Mouse (Mus musculus): Measurements from ENCODE around the gene Flvcr1. TPM values are rescaled to one million over a fixed set of nuclear protein-coding genes. Genes with fewer than 3 reads are reported as not detected.
"Not testable (repeated sequence)": the region's sequence is repeated elsewhere in the genome, so short reads cannot be mapped to it uniquely, and the experiment has no call there.

Gene Flvcr1
- total RNA-seq, 2 experiments from 2014 or later, result 12.6 to 13.0 TPM

DNA sequence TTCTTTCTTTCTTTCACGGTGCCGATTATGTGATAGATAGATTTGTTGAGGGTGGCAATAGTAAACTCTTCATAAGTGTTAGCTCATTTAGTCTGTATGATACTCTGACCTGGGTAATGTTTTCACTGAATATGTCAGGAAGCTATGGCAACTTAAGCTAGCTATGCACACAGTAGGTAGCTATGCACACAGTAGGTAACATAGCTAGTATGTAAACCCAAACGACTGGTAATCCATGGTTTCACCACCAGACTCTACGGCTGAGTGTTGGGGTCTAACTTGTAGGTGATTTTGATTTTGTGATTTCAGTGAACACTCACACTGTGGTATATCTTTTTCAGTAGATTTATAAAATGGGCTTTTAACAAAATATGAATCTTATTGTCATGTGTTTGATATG, 12.0 kb upstream of the Flvcr1 start:
- no peak for DNase-seq

- no peak for DNase-seq
Observed at GRCm38 (mm10) chr1:191036554-191037334, 10.8 kb upstream of the Flvcr1 start, which contains the start of gene Spata45. Gene Spata45, plus strand, starts transcription at chr1:191036639.

GRCm38 (mm10) chr1:191035649-191036048, 9.7 kb upstream of the Flvcr1 start:
- DNase-seq, result no peak

DNA sequence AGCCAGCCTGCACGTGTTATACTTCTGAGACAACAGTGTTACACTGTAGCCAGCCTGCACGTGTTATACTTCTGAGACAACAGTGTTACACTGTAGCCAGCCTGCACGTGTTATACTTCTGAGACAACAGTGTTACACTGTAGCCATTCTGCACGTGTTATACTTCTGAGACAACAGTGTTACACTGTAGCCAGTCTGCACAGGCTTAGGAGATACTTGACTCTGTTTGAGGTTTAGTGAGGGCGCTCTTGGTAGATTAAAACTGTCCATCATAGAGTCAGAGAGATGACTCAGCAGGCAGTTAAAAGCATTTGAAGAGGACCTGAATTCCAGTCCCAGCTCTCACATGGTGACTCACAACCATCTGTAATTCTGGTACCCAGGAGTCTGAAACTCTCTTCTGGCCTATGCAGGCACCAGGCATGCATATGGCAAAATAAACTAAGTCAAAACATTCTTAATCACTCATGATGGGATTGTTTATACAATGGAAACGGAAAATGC, 5.0 kb upstream of the Flvcr1 start:
- DNase-seq, result not testable (repeated sequence)

GRCm38 (mm10) chr1:191030182-191030581, 4.2 kb upstream of the Flvcr1 start:
- DNase-seq, result no peak

DNA sequence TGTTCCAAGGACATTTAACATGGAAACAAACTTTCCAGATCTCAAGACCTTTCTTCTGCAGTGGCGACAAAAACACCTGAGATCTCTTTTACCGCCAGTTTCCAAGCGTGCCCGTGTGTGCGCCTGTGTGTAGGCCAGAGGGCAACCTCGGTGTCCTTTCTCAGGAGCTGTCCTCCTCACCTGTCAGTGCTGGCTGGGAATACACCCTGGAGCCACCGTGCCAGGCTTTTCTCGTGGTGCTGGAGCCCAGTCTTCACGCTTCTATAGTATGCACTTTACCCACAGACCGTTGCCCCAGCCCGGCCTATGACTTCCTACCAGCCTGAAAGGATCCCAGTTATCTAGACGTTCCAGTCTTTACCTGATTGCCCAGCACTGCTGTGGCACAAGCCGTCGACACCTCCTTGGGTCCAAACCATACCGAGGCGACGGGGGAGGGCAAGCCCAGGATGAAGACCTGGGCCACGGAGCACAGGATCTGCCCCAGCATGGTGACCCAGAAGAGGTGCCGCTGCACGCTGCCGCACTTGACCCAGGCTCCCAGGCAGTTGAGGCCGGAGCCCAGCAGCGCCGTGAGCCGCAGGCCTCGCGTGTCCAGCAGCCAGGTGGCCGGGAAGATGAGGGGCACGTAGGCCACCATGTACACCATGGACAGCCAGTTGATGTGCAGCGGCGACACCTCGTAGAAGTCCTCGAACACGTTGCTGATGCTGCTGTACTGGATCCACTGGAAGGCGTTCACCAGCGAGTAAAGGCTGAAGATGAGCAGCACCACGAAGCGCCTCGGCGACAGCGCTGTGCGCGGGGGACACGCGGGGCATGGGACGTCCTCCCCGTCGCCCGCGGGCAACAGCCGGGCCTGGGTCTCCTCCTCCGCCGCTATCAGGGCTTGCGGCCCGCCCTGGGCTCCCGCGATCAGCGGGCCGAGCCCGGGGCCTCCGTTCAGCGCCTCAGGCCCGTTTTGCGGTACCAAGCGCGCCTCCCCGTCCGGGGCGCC, 644 bp downstream of the Flvcr1 start:
- peak; percentile 14 for DNase-seq

GRCm38 (mm10) chr1:191023806-191024205, 2.2 kb downstream of the Flvcr1 start:
- not testable (repeated sequence) for DNase-seq

DNA sequence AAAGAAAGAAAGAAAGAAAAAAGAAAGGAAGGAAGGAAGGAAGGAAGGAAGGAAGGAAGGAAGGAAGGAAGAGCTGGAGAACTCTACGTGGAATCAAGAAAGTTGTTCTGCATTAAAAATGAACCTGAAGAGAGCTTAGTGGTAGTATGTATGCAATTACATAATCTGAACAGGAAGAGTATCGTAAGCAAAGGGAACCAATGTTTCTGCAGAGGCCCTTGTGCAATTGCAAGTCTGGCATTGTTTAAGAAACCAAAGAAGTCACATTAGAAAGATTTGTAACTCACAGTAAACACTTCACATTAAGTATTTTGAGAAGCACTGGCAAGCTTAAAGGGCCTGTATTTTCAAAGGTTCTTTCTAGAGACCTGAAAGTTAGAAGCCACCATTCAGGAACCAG, 2.8 kb downstream of the Flvcr1 start:
- no peak for DNase-seq

DNA sequence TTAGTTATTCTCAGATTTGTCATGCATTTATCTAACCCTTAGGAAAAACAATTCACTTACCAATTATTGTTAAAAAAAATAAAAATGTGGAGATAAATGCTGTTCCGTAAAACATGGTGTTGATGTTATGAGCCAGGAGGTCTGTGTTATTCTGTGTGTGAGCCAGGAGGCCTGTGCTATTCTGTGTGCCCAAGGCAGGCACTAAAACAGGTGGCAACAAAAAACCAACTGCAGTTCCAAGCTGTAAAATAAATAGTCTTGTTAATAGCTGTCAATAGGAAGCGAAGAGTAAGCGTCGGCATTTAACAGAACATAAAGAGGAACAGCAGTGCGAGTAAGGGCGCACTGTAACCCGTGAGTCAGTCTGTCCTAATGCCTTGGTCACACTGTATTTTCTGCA, 4.9 kb downstream of the Flvcr1 start:
- DNase-seq, result no peak

DNA sequence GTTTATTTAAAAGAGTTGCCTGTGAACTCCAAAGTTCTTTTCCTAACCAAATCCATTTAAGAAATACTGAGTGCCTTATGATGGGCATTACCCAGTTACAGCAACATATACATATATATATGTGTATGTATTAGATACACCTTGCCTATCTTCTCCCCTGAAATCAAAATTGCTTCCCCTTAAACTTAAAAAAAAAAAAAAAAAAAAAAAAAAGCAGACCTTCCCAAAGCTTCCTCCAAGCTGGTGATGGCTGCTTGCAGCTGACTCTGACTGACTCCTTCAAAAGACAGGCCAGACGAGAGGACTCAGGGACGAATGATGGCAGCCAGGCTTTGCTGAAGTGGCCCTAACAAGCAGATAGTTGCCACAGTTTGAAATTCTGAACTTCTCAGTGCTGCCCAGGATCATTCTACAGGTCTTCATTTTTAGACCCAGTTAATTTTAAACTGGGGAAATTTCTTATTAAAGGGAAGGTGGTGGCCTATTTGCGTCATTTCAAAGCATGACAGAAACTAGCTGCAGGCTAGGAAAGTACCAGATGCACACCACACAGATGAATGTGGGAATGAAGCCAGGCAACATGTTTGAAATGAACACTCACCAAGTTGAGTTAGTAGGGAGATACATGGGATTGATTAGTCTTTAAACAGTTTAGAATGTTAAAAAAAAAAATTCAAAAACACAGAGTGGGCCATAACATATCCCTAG, 5.6 kb downstream of the Flvcr1 start:
- DNase-seq, result no peak

DNA sequence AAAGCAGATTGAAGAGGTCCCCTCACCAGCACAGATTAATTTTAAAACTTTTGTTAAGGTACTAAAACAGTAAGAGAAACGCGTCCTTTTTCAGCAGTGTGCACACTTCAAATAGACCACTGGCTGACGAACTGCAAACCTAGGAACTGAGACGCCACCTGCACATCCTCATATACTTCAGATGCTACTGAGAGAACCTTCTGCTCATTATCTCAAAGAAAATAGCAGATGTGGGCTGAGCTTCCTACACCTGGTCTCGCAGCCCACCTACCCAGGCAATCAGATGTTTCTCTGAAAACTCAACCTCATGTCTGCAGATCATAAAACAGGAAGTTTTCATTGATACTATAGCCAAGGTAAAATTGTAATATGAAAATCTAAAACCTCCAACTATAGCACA, 6.2 kb downstream of the Flvcr1 start:
- no peak for DNase-seq

GRCm38 (mm10) chr1:191014271-191014670, 11.7 kb downstream of the Flvcr1 start:
- no peak for DNase-seq

- DNase-seq, result no peak
Observed at GRCm38 (mm10) chr1:191008707-191009106, 17.3 kb downstream of the Flvcr1 start.

DNA sequence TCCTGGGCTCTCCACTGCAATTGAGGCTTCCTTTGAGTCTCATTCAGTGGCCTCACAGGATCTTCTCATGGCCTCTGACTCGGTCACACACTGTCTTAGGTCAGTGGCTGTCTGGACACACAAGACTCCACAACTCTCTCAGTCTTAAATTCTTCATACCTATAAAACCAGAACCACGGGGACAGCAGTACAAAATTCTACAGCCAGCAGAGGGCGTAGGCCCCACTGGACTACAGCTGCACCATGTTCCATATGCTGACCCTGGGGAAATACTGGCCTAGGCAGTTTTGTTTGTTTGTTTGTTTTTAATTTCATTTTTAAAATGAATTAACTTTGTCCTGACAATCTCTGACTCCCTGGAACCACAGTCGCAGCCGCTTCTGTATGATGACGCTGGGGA, 23.8 kb downstream of the Flvcr1 start:
- peak; percentile 39 for DNase-seq

DNA sequence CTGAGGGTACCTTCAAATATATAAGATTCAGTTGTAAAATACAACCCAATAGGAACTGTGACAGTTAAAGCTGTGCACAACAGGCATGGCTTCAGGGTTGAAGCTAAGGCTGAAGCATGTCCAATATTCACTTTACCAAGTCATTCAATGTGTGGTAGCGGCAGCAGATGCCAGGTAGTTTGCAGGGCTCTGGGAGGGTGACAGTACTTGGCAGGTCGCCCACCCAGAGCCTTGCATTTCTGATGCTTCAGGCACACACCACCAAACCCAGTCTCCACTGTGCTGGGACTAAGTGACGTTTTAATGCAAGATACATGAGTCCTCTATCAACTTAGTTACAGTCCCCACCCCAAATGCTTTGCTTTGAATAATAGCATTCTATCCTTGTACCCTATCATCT, 25.3 kb downstream of the Flvcr1 start:
- peak; percentile 34 for DNase-seq

DNA sequence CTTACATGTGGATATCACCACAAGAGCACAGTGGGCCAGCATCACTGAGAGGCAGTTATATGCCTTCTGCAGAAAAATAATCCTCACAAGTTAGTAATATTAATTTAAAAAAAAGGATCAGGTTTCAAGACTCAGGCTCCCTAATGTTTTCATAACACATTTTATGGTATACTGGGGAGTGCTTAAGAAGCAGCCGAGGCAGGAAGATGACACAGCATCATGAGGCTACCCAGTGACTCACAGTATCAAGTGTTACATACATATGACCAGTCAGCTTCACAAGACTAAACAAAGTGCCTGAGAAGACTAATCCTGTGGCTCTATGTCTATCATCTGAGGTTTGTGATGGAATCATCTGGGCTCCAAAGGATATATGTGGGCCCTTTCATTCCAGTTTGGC, 27.9 kb downstream of the Flvcr1 start:
- no peak for DNase-seq

- no peak for DNase-seq
Observed at GRCm38 (mm10) chr1:190996346-190996877, 29.5 kb downstream of the Flvcr1 start.

DNA sequence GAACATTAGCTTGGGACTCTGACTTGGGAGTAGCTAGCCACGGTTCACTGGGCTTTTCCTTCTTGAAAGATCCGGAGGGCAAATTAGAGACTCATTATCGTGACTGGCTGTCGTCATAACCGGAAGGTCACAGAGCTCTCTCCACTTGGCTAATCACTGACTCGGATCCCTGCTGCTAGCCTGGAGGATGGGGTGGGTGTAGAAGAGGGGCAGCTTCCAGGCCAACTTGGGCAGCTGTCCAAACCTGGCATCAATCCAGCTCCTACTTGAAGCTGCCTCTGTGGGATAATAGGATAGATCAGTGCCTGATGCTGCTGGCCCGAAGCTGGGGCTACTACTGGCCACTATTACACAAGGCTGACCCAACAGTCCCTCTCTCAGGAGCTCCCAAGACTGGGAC, 30.4 kb downstream of the Flvcr1 start:
- peak; percentile 85 for DNase-seq

GRCm38 (mm10) chr1:190989437-190990082, 36.4 kb downstream of the Flvcr1 start:
- DNase-seq, result no peak

- no peak for DNase-seq
Observed at GRCm38 (mm10) chr1:190981412-190981811, 44.5 kb downstream of the Flvcr1 start.

- no peak for DNase-seq
Observed at GRCm38 (mm10) chr1:190980470-190980869, 45.5 kb downstream of the Flvcr1 start.
